In the genomic region with DNA sequence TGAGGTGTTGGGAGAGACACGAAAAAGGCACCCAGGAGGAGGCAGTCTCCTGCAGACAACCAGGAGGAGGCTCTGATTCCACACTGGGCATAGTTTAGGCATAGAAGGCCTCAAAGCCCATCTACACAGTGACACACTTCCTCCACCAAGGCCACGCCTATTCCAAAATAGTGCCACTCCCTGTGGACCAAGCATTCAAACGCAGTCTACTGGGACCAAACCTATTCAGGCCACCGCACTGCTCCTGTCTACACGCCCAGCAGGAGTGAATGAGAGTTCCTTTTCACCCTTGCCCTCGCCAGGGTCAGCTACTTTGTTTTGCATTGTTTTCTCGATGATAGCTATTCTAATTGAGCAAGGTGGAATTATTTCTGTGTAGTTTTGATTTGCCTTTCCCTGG, we compare ENCODE assay signal across 14 mouse cellular contexts.
"Had no signal": no experiment of that assay in that cellular context is flagged by ENCODE, and none has a peak within 500 bp of the region (broad histone marks: within the 10 kb centered on the region; RNA-seq: fewer than 3 reads in every experiment).

No protein-coding gene starts in this region.

- DNase-seq: lung, adult 18-20 months; lung, embryonic 14.5 days; lung, postnatal 10 days; lung, postnatal 4 days; midbrain, embryonic 14.5 days; right cerebral cortex, postnatal 14 days; thymus, adult 2 months; thymus, postnatal 25 days; thymus, postnatal 4 days had no signal

- H3K4me3 ChIP-seq: midbrain, embryonic 10.5 days; midbrain, embryonic 12.5 days; neural tube, embryonic 12.5 days; stomach, embryonic 15.5 days had no signal

- H3K4me2 ChIP-seq: lung, embryonic 14.5 days; midbrain, embryonic 12.5 days; neural tube, embryonic 12.5 days; stomach, embryonic 15.5 days had no signal

- H3K27ac ChIP-seq: midbrain, embryonic 10.5 days; midbrain, embryonic 12.5 days; neural tube, embryonic 12.5 days; stomach, embryonic 15.5 days; stomach, postnatal 0 days had no signal

- H3K9me3 ChIP-seq: midbrain, embryonic 10.5 days; midbrain, embryonic 12.5 days; neural tube, embryonic 12.5 days; stomach, embryonic 15.5 days had no signal

- H3K4me1 ChIP-seq: midbrain, embryonic 12.5 days; neural tube, embryonic 12.5 days; stomach, embryonic 15.5 days had no signal

- H3K36me3 ChIP-seq: midbrain, embryonic 10.5 days; midbrain, embryonic 12.5 days; neural tube, embryonic 12.5 days; stomach, embryonic 15.5 days had no signal

- H3K27me3 ChIP-seq: midbrain, embryonic 12.5 days; neural tube, embryonic 12.5 days; stomach, embryonic 15.5 days had no signal

- H3K9ac ChIP-seq: lung, embryonic 14.5 days; midbrain, embryonic 12.5 days; neural tube, embryonic 12.5 days; stomach, embryonic 15.5 days had no signal
